Mouse (Mus musculus) intestine, embryonic 14.5 days (tissue): ENCODE results near the gene Mogs. TPM values are rescaled to one million over a fixed set of nuclear protein-coding genes. Genes with fewer than 3 reads are reported as not detected.

Experiments
- ATAC-seq: fragments of 200-750 bp; cut with Nextera tagmentation; replicated peaks from 2 replicates; pipeline ENCODE4 v1.8.0; 2017; ENCODE audit warnings: low read depth, moderate number of reproducible peaks, moderate TSS enrichment, moderate library complexity; ENCODE audit not compliant: low FRiP score, low TSS enrichment
- DNase-seq: peaks from one replicate; pipeline ENCODE4 v3.0.0-alpha.2; 2018; ENCODE audit warnings: low spot score
- H3K27ac ChIP-seq: fragments of 300-500 bp; sonication (generic); 2 replicates; pipeline ENCODE4 v1.5.1; 2014; ENCODE audit warnings: low read depth, mild to moderate bottlenecking, control low read depth
- H3K27me3 ChIP-seq: fragments of 300-500 bp; sonication (generic); replicated peaks from 2 replicates; pipeline ENCODE4 v1.6.1; 2014; ENCODE audit warnings: low read length, control low read depth; ENCODE audit not compliant: control insufficient read depth, insufficient read depth
- H3K36me3 ChIP-seq: fragments of 300-500 bp; sonication (generic); 2 replicates; pipeline ENCODE4 v1.6.1; 2014; ENCODE audit warnings: low read length, control low read depth; ENCODE audit not compliant: control insufficient read depth, insufficient read depth
- H3K4me1 ChIP-seq: fragments of 300-500 bp; sonication (generic); replicated peaks from 2 replicates; pipeline ENCODE4 v1.6.1; 2014; ENCODE audit warnings: low read length, control low read depth, mixed read lengths; ENCODE audit not compliant: control insufficient read depth, insufficient read depth
- H3K4me2 ChIP-seq: fragments of 300-500 bp; sonication (generic); 2 replicates; pipeline ENCODE4 v1.6.1; 2014; ENCODE audit warnings: low read length
- H3K4me3 ChIP-seq: fragments of 300-500 bp; sonication (generic); 2 replicates; pipeline ENCODE4 v1.5.1; 2014; ENCODE audit warnings: low read depth, low read length, control low read depth, mixed read lengths
- H3K9ac ChIP-seq: fragments of 300-500 bp; sonication (generic); 2 replicates; pipeline ENCODE4 v1.6.1; 2014; ENCODE audit warnings: mild to moderate bottlenecking, low read length
- H3K9me3 ChIP-seq: fragments of 300-500 bp; sonication (generic); 2 replicates; pipeline ENCODE4 v1.6.1; 2016; ENCODE audit warnings: low read length, control low read depth; ENCODE audit not compliant: control insufficient read depth
- WGBS: fragments of 180-500 bp; shearing (Covaris S2); extraction: QIAGEN DNeasy Blood & Tissue Kit; methylation state at CpG from one replicate; pipeline ENCODE4 v1.1.7; 2014; 5-methylcytosine and 5-hydroxymethylcytosine counted together
- polyA plus RNA-seq: library from polyadenylated mRNA; unstranded; fragments of >200 nt; fragmentation: Nextera tagmentation; extraction: Ambion mirVana; gene quantifications from 2 replicates; pipeline ENCODE4 v1.2.1, GENCODE M21; 2014

Mogs gene
- polyA plus RNA-seq, 1 experiment from 2014 or later, result 60.0 TPM

- Histone ChIP-seq H3K27me3 (no peaks in the 10 kb centered on the region), H3K27ac (peak overlapping the region; percentile 100), H3K36me3 (no peaks in the 10 kb centered on the region), H3K4me3 (peak overlapping the region; percentile 64), H3K4me1 (peaks cover 32% of the 10 kb centered on the region), H3K4me2 (peak overlapping the region; percentile 80), H3K9me3 (no peaks in the 10 kb centered on the region), H3K9ac (peak overlapping the region; percentile 93)
- ATAC-seq, result 0 out of 2 replicates have a peak, but pooled peaks have one; percentile 1
- WGBS, result 21% methylated on average over 5 of the region's 5 CpGs
- DNase-seq, result no peak
Observed at GRCm38 (mm10) chr6:83136291-83136880, 21.1 kb downstream of the Mogs start.

- no peaks in the 10 kb centered on the region for H3K36me3 ChIP-seq
- peaks cover 38% of the 10 kb centered on the region for H3K4me1 ChIP-seq
- no peaks in the 10 kb centered on the region for H3K27me3 ChIP-seq
- H3K9ac ChIP-seq, result peak overlapping the region; percentile 93
- no peaks in the 10 kb centered on the region for H3K9me3 ChIP-seq
- ATAC-seq, result peak; percentile 83
- DNase-seq, result peak; percentile 95
- H3K27ac ChIP-seq, result peak overlapping the region; percentile 100
- H3K4me2 ChIP-seq, result peak overlapping the region; percentile 80
- peak overlapping the region; percentile 64 for H3K4me3 ChIP-seq
- WGBS, result under 1% methylated on average over 25 of the region's 26 CpGs
Observed at GRCm38 (mm10) chr6:83136881-83137575, 21.7 kb downstream of the Mogs start.

GRCm38 (mm10) chr6:83137576-83137950 lies 22.3 kb downstream of the Mogs start:
- H3K9me3 ChIP-seq, result no peaks in the 10 kb centered on the region
- H3K9ac ChIP-seq, result peak overlapping the region; percentile 93
- 0% methylated on average over 12 of the region's 12 CpGs for WGBS
- no peak for DNase-seq
- H3K27me3 ChIP-seq, result no peaks in the 10 kb centered on the region
- peak overlapping the region; percentile 64 for H3K4me3 ChIP-seq
- H3K36me3 ChIP-seq, result no peaks in the 10 kb centered on the region
- H3K4me2 ChIP-seq, result peak overlapping the region; percentile 80
- ATAC-seq, result peak; percentile 69
- H3K27ac ChIP-seq, result peak overlapping the region; percentile 100
- H3K4me1 ChIP-seq, result peaks cover 43% of the 10 kb centered on the region

- 0% methylated on average over 11 of the region's 11 CpGs for WGBS
- ATAC-seq (peak; percentile 34; the same call in 1 of the 2 replicates), DNase-seq (no peak)
- Histone ChIP-seq H3K27me3 (no peaks in the 10 kb centered on the region), H3K36me3 (no peaks in the 10 kb centered on the region), H3K9ac (peak overlapping the region; percentile 93), H3K4me3 (peak overlapping the region; percentile 64), H3K4me2 (peak overlapping the region; percentile 80), H3K4me1 (peaks cover 43% of the 10 kb centered on the region), H3K27ac (peak overlapping the region; percentile 100), H3K9me3 (no peaks in the 10 kb centered on the region)
Observed at GRCm38 (mm10) chr6:83138056-83138455, 22.8 kb downstream of the Mogs start.

GRCm38 (mm10) chr6:83140044-83140443 lies 24.7 kb downstream of the Mogs start:
- Histone ChIP-seq H3K27ac (no peak overlapping the region), H3K9ac (no peak overlapping the region), H3K4me2 (no peak overlapping the region), H3K4me1 (peaks cover 39% of the 10 kb centered on the region), H3K36me3 (no peaks in the 10 kb centered on the region; the same call in 1 of the 2 replicates), H3K4me3 (no peak overlapping the region), H3K9me3 (no peaks in the 10 kb centered on the region), H3K27me3 (no peaks in the 10 kb centered on the region)
- ATAC-seq, result no peak
- WGBS, result 86% methylated on average over 8 of the region's 8 CpGs
- DNase-seq, result no peak

GRCm38 (mm10) chr6:83141636-83142035 lies 26.3 kb downstream of the Mogs start:
- DNase-seq (no peak), ATAC-seq (no peak)
- Histone ChIP-seq H3K27me3 (no peaks in the 10 kb centered on the region), H3K9me3 (no peaks in the 10 kb centered on the region), H3K36me3 (peaks cover 9% of the 10 kb centered on the region), H3K4me3 (peak overlapping the region; percentile 18), H3K4me2 (peak overlapping the region; percentile 51), H3K9ac (no peak overlapping the region), H3K4me1 (peaks cover 29% of the 10 kb centered on the region), H3K27ac (no peak overlapping the region)
- WGBS, result 33% methylated on average over 4 of the region's 4 CpGs

GRCm38 (mm10) chr6:83142211-83142731 lies 27.0 kb downstream of the Mogs start:
- 12% methylated on average over 39 of the region's 41 CpGs for WGBS
- Histone ChIP-seq H3K27me3 (no peaks in the 10 kb centered on the region), H3K27ac (no peak overlapping the region)

GRCm38 (mm10) chr6:83142886-83143285 lies 27.6 kb downstream of the Mogs start:
- H3K4me2 ChIP-seq, result no peak overlapping the region
- no peaks in the 10 kb centered on the region for H3K27me3 ChIP-seq
- no peak overlapping the region for H3K4me3 ChIP-seq
- no peaks in the 10 kb centered on the region for H3K9me3 ChIP-seq
- ATAC-seq (no peak), DNase-seq (no peak)
- 54% methylated on average over 10 of the region's 11 CpGs for WGBS
- H3K27ac ChIP-seq, result no peak overlapping the region
- H3K36me3 ChIP-seq, result peaks cover 22% of the 10 kb centered on the region
- H3K4me1 ChIP-seq, result peaks cover 27% of the 10 kb centered on the region
- no peak overlapping the region for H3K9ac ChIP-seq

More at GRCm38 (mm10) chr6:83142211-83142731, 27.0 kb downstream of the Mogs start:
- peak overlapping the region; percentile 51 for H3K4me2 ChIP-seq
- H3K4me1 ChIP-seq, result peaks cover 29% of the 10 kb centered on the region
- H3K4me3 ChIP-seq, result peak overlapping the region; percentile 18
- DNase-seq (no peak), ATAC-seq (no peak)
- peaks cover 16% of the 10 kb centered on the region for H3K36me3 ChIP-seq
- no peaks in the 10 kb centered on the region for H3K9me3 ChIP-seq
- H3K9ac ChIP-seq, result peak overlapping the region; percentile 32
